Mouse (Mus musculus) cerebellum, postnatal 4 days (tissue): ENCODE data around the gene Cacng3.

ENCODE experiments used
- DNase-seq, 2 experiments: peaks; one replicate each; pipeline ENCODE4 v3.0.0; 2022; ENCODE audit warnings: low spot score in 2 of 2, mixed read lengths in 1 of 2

Gene Cacng3

DNA sequence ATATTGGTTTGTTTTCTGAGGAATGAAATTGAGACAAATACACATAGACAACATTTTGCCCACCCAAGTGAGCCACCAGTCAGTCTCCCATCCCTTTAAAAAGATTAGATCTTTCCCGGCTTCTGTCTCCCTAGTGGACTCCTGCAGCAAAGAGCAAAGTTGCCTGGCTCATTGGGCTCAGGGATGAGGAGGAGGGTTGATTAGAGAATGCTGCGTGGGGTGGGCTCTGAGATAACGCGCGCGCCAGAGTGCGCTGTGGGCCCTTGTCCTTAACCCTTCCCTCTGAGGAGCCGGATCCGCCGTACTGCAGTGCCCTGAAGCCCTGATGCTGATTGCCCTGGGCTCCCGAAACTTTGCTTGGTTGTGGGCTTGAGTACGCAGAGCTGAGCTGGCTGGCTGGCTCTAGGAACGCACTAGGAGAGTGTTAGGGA lies at the start of gene Cacng3:
Gene Cacng3 (plus strand): TSS at position 51 of the 431 bp plus-strand sequence.
- DNase-seq: no peak

DNA sequence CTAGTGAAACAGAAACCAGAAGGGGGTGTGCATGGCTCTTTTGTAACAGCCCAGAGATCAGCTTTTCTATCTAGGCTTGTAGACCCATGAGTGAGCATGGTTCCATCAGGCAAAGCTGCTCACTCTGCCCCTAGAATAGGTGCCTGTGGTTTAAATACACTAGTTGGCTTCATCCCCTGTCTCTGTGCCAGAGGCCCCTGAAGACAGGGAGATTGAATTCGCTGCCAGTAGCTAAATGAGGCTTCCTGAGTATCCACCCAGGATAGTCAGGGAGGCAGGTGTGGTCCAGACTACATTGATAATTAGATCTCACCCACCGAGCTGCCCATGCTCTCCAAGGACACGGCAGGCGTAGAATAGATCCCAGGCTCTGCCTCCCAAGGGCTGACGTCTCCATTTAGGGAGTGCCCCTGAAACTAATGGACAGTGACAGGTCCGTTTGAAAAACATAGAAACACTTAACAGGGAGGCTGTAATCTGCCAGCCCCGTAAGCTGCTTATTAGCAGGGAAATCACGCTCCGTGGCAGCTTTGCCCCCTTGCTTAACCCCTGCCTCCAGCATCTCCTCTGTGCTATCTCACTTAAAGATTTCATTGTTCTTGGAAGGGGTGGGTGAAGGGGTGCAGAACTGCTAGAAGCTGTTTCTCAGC lies 48.0 kb upstream of the Cacng3 start:
- peak in 1 of 2 experiments; percentile 26 for DNase-seq

DNA sequence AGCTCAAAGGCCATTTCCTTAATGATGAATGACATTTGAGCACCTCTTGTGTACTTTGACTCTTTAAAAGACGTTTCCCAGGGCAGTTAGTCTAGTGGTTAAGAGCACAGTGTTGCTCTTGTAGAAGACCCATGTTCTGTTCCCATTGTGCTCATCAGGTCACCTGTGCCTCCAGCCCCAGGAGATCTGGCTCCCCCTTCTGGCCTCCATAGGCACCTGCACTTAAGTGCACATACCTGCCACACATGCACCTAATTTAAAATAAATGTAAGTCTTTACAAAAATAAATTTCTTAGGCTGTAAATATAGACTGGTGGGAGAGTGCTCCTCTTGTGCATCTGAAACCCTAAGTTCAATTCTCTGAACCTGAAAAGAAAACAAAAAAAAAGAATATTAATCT lies 46.5 kb upstream of the Cacng3 start:
- no peak for DNase-seq

DNA sequence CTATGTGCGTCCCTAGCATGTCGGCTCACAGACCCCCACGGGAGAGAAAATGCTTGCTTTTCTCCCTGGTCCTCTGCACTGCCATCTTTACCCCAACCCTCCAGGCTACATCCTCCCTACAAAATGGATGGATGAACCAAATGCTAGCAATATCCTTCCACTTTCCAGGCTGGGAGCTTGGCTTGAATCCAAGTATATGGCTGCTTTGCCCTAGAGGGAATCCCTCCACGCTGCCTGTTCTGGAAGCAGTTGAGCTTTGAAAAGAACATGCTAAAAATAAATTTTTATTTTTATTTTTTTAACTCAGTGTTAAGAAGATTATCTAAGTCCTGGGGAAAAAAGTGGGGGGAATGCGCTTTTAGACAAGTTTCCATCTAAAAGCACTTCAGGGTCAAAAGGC lies 42.2 kb upstream of the Cacng3 start:
- DNase-seq: no peak

DNA sequence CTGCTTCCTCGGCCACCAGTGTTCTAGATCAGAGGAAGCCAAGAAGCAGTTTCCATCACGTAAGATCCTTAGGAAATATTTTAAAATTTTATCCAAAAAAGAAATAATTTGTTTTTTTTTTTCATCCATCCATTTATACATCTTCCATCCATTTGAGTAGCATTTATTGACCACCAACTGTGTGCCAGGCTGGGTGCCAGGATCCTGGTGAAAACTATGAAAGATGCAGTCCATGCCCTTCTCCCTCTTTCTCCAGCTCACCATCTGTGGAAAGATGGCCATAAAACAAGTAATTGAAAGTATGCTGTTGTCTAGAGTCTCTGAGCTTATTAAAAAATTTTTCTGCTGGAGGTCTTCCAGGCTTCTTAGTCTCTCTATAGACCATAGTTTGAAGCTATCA lies 39.9 kb upstream of the Cacng3 start:
- no peak for DNase-seq

DNA sequence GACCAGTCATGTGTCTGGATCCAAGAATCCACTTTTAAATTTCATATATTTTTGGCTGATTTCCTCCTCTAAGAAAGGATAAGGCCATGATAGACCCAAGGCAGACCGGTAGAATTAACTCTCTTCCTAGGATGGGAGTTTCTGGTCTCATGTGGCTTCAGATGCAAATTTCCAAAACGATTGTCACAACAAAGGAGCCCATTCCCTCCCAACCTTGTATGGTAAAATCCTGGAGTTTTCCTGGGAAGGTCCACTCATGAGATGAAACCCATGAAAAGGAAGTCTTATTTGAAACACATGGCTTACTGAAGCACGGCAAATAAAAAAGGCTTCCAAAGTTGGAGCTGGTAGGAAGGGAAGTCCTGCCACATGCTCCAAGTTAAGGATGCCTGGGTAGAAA lies 39.1 kb upstream of the Cacng3 start:
- DNase-seq: no peak

DNA sequence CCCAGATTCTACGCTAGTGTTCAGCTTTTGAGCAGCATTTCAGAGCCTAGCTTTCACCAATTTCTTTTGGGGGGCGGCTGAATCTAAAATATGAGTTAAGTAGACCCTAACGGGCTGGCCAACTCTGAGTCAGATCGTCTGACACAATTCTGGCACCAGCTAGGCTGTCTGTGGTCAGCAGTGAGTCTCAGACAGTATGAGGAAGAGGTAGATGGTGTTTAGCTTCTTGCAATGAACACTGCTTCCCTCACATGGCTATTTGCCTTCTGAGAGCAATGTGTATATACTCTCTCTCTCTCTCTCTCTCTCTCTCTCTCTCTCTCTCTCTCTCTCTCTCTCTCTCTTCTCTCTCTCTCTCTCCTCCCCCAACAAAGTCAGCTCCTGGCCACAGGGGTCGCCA lies 37.3 kb upstream of the Cacng3 start:
- no peak for DNase-seq

DNA sequence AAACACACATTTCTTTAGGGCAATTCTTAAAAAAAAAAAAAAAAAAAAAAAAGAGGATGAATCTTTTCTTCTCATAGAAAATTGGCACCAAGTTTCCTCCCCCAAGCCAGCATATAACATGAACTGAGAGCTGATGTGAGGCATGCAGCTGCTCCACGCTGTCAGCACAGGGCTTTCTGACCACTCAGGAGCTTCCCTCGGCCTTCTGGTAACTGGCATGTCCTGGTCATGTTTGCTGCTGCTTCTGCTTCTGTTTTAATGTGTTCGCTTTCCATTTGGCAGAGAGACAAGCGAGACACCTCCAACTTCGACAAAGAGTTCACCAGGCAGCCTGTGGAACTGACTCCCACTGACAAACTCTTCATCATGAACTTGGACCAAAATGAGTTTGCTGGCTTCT lies 36.8 kb upstream of the Cacng3 start:
- no peak for DNase-seq

DNA sequence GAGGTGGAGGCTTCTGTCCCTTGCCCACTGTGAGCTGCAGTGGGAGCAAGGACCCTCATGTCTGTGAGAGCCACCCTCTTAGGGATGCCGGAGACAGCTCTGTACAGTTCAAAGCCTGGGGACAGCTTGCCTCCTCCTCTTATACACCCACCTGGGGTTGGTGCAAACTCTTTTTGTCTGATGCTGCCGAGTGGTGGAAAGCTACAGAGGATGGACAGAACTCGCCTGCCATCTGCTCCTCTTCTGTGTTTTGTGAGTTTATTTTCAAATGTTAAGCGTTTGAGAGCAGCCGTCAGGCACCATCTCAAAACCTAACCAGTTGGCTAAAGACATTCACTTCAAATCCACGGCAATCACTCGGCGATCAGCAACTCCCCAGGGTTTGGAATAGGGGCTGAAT lies 26.6 kb upstream of the Cacng3 start:
- DNase-seq: no peak

DNA sequence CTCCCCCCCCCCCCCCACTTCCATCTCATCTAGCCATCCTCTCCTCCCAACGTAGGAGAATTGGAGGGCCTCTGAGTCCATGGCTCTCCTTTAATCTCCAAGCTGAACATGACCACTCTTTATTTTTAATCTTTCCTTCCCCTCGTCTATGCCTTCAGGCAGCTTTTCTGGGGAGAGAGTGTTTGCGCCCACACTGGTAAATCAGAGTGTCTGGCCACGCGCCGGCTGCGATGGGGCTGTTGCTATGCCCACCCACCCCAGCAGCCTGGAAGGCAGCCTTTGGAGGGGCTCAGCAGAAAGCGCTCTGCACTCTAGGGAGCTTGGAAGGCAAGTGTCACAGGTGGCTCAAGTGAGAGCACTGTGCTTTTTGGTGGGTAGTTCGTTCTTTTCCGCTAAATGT lies 21.0 kb upstream of the Cacng3 start:
- no peak for DNase-seq

DNA sequence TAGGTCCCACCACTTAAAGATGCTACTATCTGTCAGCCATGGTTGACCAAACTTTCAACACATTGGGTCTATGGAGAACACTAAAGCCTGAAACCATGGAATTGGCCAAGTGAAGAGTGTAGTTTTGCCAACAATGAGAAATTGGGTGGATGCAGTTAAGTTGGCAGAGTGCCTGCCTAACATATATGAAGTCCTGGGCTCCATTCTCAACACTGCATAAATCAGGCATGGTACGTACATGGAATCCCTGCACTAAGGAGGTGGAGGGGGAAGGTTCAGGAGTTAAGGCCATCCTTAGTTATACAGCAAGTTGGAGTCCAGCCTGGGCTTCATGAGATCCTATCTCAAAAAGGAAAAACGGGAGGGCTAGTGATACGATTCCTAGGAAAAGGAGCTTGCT lies 17.8 kb upstream of the Cacng3 start:
- no peak for DNase-seq

DNA sequence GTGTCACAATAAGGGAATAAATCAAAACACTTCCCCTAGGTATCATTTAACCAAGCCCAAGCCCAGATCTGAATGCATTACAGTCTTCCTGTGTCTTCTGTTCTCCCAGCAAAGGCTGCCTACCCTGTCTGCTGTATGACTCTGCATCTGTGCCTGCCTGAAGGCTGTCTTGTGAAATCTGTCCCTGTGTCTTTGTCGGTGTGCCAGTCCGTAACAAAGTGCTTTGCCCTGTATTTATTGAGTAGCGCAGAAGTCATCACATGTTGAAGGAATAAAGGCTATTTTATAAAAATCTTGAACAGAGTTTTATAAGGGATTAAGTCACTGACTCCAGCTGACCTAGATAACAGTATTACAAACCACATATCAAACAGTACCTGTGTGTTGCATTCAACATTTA lies 13.6 kb upstream of the Cacng3 start:
- DNase-seq: no peak

DNA sequence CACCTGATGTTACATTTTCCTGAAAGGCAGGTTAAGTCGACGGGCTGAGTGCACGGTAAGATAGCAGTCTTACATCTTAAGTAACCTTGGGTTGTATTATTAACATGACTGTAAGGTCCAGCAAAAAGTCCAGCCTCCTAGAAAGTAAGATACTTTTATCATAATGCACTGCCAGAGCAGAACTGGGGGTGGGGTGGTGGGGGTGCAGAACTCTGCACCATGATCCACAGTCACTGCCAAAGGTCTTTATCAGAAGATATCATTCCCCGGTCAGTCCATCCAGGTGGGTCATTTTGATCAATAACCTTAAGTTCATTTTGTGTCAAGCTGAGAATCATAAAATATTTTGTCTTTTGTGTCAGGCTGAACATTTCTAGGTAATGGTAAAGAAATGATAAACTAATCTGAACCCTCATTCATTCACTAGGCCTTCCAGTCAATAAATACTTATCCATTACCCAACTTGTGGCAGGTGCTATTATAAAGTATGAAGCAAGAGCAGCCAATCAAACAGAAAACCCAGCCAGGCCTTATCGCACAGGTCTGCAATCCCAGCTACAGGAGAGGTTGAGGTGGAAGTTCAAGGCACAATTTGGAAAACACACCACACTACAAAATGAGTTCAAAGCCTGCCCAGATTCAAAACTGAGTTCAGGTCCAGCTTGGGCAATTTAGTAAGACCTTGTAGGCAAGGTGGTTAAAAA lies 12.7 kb upstream of the Cacng3 start:
- DNase-seq: no peak

DNA sequence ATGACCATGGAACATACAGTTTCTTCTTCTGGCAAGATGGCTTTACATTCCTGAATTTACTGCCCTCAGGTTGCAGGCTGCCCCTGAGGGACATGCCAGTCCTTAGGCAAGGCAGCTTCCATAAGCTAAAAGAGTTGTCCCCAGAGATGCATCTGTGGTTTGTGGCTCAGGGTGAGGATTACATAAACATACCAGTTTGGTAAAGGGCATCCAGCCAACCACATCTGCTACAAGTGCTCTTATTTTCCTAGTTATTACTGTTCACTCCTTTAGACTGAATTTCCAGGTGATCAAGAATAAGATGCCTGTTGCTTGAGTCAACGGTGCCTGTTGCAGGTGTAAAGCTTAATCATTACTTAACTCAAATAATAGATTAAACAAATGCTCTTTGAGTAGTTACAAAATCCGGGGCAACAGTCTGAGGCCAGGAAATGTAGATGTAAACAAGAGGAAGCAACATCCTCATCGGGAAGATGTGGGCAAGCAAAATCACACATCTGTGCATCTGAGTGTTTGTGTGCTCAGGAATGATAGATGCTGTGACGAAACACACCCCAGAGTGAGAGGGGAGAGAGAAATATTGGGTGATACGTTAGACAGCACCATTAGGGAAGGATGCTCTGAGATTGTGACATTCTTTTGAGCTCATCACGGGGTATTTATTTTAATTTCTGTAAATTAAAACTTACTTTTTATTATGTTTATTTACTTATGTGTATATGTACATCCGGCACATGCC lies 4.8 kb upstream of the Cacng3 start:
- no peak for DNase-seq

DNA sequence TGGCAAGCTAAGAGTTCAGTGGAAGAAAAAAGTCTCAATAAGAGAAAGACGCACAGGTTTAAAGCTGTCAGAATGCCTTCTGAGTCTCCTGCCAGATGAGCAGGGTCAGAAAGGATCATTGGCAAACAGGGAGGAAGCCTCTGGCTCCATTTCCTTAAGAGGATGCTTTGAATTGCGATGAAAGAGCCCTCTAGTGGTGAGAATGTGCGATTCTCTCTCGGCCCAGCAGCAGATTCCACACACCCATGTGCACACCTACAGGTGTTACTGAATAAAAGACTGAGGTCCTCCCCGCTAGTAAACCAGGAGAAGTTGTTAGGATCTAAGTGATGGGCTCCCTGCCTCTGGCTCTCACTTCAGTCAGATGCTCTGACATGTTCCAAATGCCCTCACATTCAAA lies 2.4 kb upstream of the Cacng3 start:
- DNase-seq: peak; percentile 27 to 40

DNA sequence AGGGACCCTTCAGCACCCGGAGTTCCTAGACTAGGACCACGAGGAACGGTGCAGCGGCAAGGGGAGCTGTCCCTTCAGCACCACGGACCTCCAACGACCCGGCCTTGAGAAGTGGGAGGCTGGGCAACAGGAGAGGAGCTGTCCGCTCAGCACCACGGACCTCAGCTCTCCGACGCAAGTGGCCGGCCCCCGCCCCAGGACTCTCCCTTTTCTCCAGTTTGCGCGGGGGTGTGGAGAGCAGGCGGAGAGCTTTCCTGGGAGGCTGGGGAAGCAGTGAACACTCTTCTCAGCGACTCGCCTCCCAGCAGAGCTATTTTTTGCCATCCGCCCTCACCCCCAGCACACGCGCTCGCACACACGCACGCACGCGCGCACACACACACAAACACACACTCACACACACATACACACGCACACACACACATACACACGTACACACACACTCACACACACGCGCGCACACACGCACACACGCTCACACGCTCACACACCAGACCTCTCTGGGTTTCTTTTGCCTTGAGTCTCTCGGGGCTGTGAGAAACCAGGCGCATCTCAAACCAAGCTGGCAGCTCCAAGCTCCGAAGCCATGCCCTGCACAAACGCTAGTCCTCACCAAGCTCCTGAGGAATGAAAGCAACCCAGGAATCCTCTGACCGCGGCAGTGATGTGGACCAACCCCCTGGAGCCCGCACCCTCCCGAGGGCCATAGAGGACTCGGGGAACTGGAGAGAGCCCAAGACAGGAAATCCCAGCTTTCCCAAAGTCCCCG lies 765 bp downstream of the Cacng3 start:
- DNase-seq: peak; percentile 77 to 78

DNA sequence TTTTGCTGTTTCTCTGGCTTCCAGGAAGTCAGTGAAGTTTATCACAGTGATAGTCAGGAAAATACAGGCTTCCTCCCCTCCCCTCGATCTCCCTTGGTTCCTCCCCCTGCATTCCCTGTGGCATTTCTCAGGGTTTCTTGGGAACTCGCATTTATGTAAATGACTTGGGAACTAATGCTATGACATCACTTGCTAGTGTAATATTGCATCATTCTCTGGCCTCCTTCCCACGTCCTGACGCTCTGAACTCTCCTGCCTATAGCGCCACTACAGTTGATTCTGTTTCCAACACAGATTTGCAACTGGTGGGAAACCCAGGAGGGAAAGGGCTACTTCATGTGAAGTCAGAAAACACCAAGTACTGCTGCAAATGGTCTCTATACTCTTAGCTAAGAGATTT lies 2.7 kb downstream of the Cacng3 start:
- DNase-seq: no peak

DNA sequence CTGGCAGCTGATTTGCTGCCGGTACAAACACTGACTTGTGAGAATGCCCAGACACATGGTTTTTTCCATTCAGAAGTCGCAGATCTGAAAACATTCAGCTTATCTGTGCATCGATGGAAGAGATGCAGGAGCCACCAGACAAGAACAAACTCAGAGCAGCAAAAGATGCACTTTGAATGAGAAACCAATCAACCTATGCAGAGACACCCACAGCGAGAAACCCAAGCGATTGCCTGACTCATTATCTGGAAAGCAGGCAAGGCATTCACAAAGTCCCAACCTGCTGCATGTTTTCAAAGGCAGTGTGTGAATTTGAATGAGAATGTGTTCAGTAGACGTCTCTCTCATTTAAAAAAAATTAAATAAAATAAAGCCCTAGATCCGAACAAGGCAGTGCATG lies 4.9 kb downstream of the Cacng3 start:
- no peak for DNase-seq

DNA sequence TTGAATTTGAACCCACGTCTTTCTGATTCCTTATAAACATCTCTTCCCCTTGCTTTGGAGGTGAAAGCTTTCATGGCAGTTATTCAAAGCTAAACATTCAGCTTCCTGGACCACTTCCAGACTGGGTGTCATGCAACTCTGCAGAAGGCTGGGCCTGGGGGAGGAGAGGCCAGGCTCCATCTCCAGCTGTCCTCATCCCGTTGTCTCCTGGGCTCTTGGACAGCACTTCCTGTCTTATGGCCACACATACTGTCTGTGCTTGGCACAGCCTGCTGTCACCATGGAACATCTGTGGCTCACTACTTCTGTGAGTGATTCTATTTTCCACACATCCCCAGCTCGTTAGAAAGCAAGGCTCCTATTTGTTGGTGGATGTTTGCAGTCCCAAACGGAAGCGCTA lies 31.5 kb downstream of the Cacng3 start:
- peak in 1 of 2 experiments; percentile 6 for DNase-seq

DNA sequence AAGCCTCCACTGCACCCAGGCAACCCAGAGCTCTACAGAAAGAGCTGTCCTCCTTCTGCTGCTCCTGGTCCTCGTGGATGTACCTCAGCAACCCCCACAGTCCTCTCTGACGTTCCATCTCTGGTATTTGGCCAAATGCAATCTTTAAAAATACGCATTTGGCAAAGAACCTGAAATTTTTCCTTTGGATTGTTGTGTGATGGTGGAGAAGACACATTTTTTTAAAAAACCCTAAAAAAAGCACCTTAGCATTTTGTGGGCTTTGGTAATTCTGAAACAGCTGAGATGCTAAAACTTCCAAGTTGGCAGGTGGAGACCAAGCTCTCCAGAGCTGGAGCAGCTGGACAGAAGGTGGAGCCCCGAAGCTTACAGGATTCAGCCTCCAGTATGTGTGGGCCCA lies 32.2 kb downstream of the Cacng3 start:
- no peak for DNase-seq

DNA sequence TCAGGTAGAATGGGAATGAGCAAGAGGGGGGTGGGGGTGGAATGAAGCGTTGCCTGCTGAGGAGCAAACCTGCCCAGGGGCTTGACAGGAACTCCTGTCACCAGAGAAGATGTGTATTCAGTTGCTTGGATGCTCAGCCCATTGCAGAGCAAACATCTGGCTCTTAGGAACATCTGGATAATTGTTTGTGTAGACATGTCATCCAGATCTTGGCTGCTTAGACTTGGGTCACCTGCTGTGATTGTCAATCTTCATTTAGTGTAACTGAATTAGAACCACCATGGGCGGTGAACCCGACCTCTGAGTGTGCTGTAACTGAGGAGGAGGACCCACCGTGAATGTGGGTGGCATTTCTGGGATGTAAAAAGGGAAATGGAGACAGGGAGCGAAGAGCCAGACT lies 36.4 kb downstream of the Cacng3 start:
- no peak for DNase-seq

DNA sequence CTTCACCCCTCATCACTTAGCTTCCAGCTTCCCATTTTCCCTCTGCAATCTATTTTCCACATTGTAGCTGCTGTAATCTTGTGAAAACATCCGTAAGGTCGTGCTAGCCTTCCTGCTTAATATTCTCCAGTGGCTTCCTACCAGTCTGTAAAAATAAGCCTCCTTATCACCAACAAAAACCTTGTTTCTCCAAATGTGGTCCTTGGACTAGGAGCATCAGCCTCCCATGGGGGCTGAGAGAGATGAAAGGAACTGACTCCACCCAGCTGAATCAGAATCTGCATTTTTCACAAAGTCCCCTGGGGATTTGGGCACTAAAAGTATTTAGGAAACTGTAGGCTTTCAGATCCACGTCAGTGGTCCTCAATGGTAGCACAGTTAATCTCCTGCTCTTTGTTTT lies 46.0 kb downstream of the Cacng3 start:
- DNase-seq: no peak
